Comparison of ENCODE assay signal across 8 mouse cellular contexts in the genomic region with DNA sequence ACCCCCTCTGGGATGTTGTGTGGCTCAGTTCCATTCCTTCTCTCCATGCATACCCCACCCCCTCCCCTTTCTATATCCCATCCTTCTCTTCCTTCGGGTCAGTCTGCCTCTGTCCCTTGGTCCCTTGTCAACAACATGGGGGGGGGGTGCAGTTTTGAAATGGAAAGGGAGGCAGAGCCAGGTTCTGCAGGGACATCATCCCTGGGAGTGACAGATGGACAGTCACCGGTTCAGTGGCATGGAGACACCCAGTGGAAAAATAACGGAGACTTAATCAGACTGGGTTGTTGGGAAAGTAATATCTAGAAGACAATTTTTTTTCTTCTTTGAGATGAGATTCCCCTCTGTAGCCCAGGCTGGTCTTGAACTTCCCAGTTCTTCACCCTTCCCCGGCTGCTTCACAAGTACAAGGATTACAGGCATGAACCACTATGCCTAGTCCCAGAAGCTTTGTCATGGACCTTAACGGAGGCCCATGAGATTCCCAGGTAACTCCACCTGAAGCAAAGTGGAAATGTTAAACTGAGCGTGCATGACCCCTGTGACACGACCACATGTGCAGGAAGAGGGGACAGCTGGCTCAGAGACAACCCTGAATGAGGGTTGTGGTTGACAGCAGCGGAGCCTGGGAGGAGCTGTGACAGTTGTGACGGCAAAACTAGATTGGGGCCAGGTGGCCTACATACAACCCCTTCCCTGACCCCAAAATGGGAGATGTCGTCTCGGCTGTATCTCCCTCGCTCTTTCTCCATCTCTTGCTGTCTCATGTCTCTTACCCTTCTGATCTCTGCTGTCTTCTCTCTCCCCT. TPM values are rescaled to one million over a fixed set of nuclear protein-coding genes. Genes with fewer than 3 reads are reported as not detected.
DNase-seq lines count a peak whose midpoint lies in the region; ATAC-seq and TF ChIP-seq lines count a peak whose summit lies in the region.

No protein-coding gene starts in this region.

- peak overlapping the region; percentile 80 for H3K4me3 ChIP-seq in heart, embryonic 13.5 days
- no peak overlapping the region for H3K4me3 ChIP-seq in ES-Bruce4 (ENCODE audit: low read depth, low read length)
- H3K4me3 ChIP-seq in forebrain, embryonic 16.5 days (replicated peaks; ENCODE audit: low read length), result peak overlapping the region; percentile 45
- peak overlapping the region; percentile 71 for H3K4me3 ChIP-seq in midbrain, embryonic 15.5 days

- peaks cover 60% of the 10 kb centered on the region for H3K4me1 ChIP-seq in heart, embryonic 13.5 days
- H3K4me1 ChIP-seq in ES-Bruce4 (ENCODE audit: control insufficient read depth, insufficient read depth, low read length), result peaks cover 1% of the 10 kb centered on the region
- peaks cover 60% of the 10 kb centered on the region for H3K4me1 ChIP-seq in forebrain, embryonic 16.5 days (replicated peaks; ENCODE audit: control insufficient read depth, insufficient read depth, low read length)
- H3K4me1 ChIP-seq in midbrain, embryonic 15.5 days, result peaks cover 58% of the 10 kb centered on the region

- peaks cover 10% of the 10 kb centered on the region for H3K36me3 ChIP-seq in heart, embryonic 13.5 days
- no peaks in the 10 kb centered on the region for H3K36me3 ChIP-seq in ES-Bruce4 (ENCODE audit: control insufficient read depth, insufficient read depth, low read length, poor library complexity, severe bottlenecking)
- no peaks in the 10 kb centered on the region for H3K36me3 ChIP-seq in forebrain, embryonic 16.5 days (ENCODE audit: control insufficient read depth, insufficient read depth)
- no peaks in the 10 kb centered on the region for H3K36me3 ChIP-seq in midbrain, embryonic 15.5 days (replicated peaks)

- WGBS in heart, embryonic 13.5 days, result 15% methylated on average over 12 of the region's 12 CpGs
- WGBS in forebrain, embryonic 16.5 days, result 24% methylated on average over 12 of the region's 12 CpGs
- WGBS in midbrain, embryonic 15.5 days, result 14% methylated on average over 12 of the region's 12 CpGs

- TF ChIP-seq POLR2A in ES-Bruce4 (IDR thresholded peaks at IDR 0.05; ENCODE audit: insufficient read depth, low read length), result no peak

- no peak overlapping the region for H3K27ac ChIP-seq in heart, embryonic 13.5 days (replicated peaks)
- no peak overlapping the region for H3K27ac ChIP-seq in ES-Bruce4 (ENCODE audit: insufficient read depth, low read length)
- H3K27ac ChIP-seq in forebrain, embryonic 16.5 days (ENCODE audit: low read length), result no peak overlapping the region; the same call in 1 of the 2 replicates
- H3K27ac ChIP-seq in midbrain, embryonic 15.5 days, result peak overlapping the region; percentile 95

- DNase-seq in heart, postnatal 14 days, result no peak
- DNase-seq in frontal cortex, postnatal 25 days (ENCODE audit: low spot score in 2 of 2), result no peak
- DNase-seq in left cerebral cortex, adult 8-10 months (ENCODE audit: low spot score in 2 of 2), result no peak
- DNase-seq in spleen, adult 18-20 months, result no peak

- ATAC-seq in heart, embryonic 13.5 days (ENCODE audit: extremely low read depth, insufficient number of reproducible peaks, low FRiP score, low TSS enrichment), result no peak
- ATAC-seq in forebrain, embryonic 16.5 days, result no peak
- ATAC-seq in midbrain, embryonic 15.5 days (replicated peaks), result no peak

- TF ChIP-seq EP300 in ES-Bruce4 (IDR thresholded peaks at IDR 0.05; ENCODE audit: insufficient read depth, low read depth, low read length), result no peak

- peaks cover 63% of the 10 kb centered on the region for H3K27me3 ChIP-seq in heart, embryonic 13.5 days (replicated peaks)
- H3K27me3 ChIP-seq in ES-Bruce4 (ENCODE audit: control insufficient read depth, insufficient read depth, low read length, poor library complexity, severe bottlenecking), result peaks cover 4% of the 10 kb centered on the region; the same call in 1 of the 2 replicates
- peaks cover 16% of the 10 kb centered on the region for H3K27me3 ChIP-seq in forebrain, embryonic 16.5 days (replicated peaks; ENCODE audit: control insufficient read depth, insufficient read depth, low read length)
- H3K27me3 ChIP-seq in midbrain, embryonic 15.5 days (replicated peaks), result peaks cover 3% of the 10 kb centered on the region; the same call in 1 of the 2 replicates

- intact Hi-C loops in heart, postnatal 14 days (cut with DNase I), result loop anchor here (2.0 to 10.0 kb wide), 2 partner anchors 13 to 85 kb away; no protein-coding TSS in a partner anchor

- no peaks in the 10 kb centered on the region for H3K9me3 ChIP-seq in heart, embryonic 13.5 days
- no peaks in the 10 kb centered on the region for H3K9me3 ChIP-seq in ES-Bruce4 (replicated peaks; ENCODE audit: control insufficient read depth, insufficient read depth, low read length, poor library complexity, severe bottlenecking)
- no peaks in the 10 kb centered on the region for H3K9me3 ChIP-seq in forebrain, embryonic 16.5 days (ENCODE audit: control insufficient read depth, low read length)
- no peaks in the 10 kb centered on the region for H3K9me3 ChIP-seq in midbrain, embryonic 15.5 days

- peak overlapping the region; percentile 90 for H3K9ac ChIP-seq in heart, embryonic 13.5 days
- peak overlapping the region; percentile 49; the same call in 1 of the 2 replicates for H3K9ac ChIP-seq in ES-Bruce4 (ENCODE audit: low read depth, poor library complexity, severe bottlenecking)
- H3K9ac ChIP-seq in forebrain, embryonic 16.5 days (replicated peaks; ENCODE audit: low read depth, low read length), result peak overlapping the region; percentile 54
- peak overlapping the region; percentile 63 for H3K9ac ChIP-seq in midbrain, embryonic 15.5 days

- peak overlapping the region; percentile 90 for H3K4me2 ChIP-seq in heart, embryonic 13.5 days
- H3K4me2 ChIP-seq in forebrain, embryonic 16.5 days (ENCODE audit: low read length), result peak overlapping the region; percentile 89
- peak overlapping the region; percentile 89 for H3K4me2 ChIP-seq in midbrain, embryonic 15.5 days

- TF ChIP-seq CTCF in ES-Bruce4 (IDR thresholded peaks at IDR 0.05; ENCODE audit: low read depth, low read length), result no peak

RNA-seq across cellular contexts. Expression of gene Prrt1, which starts 0.7 kb away (rescaled TPM):
- 0.15 and 0.31 TPM in 2 replicates for polyA plus RNA-seq in heart, embryonic 13.5 days (2015; fragmentation: Nextera tagmentation; extraction: Ambion mirVana)
- total RNA-seq in heart, postnatal 14 days (2021), result 1 to 10 TPM; 1.9 to 3.1 TPM
- not detected in 2 replicates for polyA plus RNA-seq in ES-Bruce4 (2011; ENCODE audit: insufficient read depth, insufficient read length, low read depth, missing spikeins)
- polyA plus RNA-seq in forebrain, embryonic 16.5 days (2015; fragmentation: Nextera tagmentation; extraction: Ambion mirVana), result 5.0 and 10.4 TPM in 2 replicates
- 10.7 and 10.8 TPM in 2 replicates for polyA plus RNA-seq in midbrain, embryonic 15.5 days (2015; fragmentation: Nextera tagmentation; extraction: Ambion mirVana)
- total RNA-seq in left cerebral cortex, adult 8-10 months (2022), result 100 to 1,000 TPM in 3 of 4 experiments, 10 to 100 TPM in 1; 90.1 to 149 (median 116) TPM

RNA-seq across cellular contexts. Expression of gene Ppt2, which starts 1.7 kb away (rescaled TPM):
- polyA plus RNA-seq in heart, embryonic 13.5 days (2015; fragmentation: Nextera tagmentation; extraction: Ambion mirVana), result 26.1 and 27.6 TPM in 2 replicates
- 10 to 100 TPM; 42.6 to 43.2 TPM for total RNA-seq in heart, postnatal 14 days (2021)
- polyA plus RNA-seq in ES-Bruce4 (2011; ENCODE audit: insufficient read depth, insufficient read length, low read depth, missing spikeins), result 26.7 and 29.2 TPM in 2 replicates
- 16.2 and 17.7 TPM in 2 replicates for polyA plus RNA-seq in forebrain, embryonic 16.5 days (2015; fragmentation: Nextera tagmentation; extraction: Ambion mirVana)
- 20.0 and 20.9 TPM in 2 replicates for polyA plus RNA-seq in midbrain, embryonic 15.5 days (2015; fragmentation: Nextera tagmentation; extraction: Ambion mirVana)
- total RNA-seq in left cerebral cortex, adult 8-10 months (2022), result 10 to 100 TPM; 38.1 to 48.6 (median 45.4) TPM

RNA-seq across cellular contexts. Expression of gene Egfl8, which starts 14.2 kb away (rescaled TPM):
- polyA plus RNA-seq in heart, embryonic 13.5 days (2015; fragmentation: Nextera tagmentation; extraction: Ambion mirVana), result 1.0 and 1.2 TPM in 2 replicates
- 1 to 10 TPM; 2.1 to 2.7 TPM for total RNA-seq in heart, postnatal 14 days (2021)
- 0.85 and 1.1 TPM in 2 replicates for polyA plus RNA-seq in ES-Bruce4 (2011; ENCODE audit: insufficient read depth, insufficient read length, low read depth, missing spikeins)
- polyA plus RNA-seq in forebrain, embryonic 16.5 days (2015; fragmentation: Nextera tagmentation; extraction: Ambion mirVana), result 7.0 and 7.5 TPM in 2 replicates
- 9.2 and 10.3 TPM in 2 replicates for polyA plus RNA-seq in midbrain, embryonic 15.5 days (2015; fragmentation: Nextera tagmentation; extraction: Ambion mirVana)
- total RNA-seq in left cerebral cortex, adult 8-10 months (2022), result 1 to 10 TPM; 3.0 to 4.9 (median 3.4) TPM

RNA-seq across cellular contexts. Expression of gene Fkbpl, which starts 14.6 kb away (rescaled TPM):
- 10.4 and 10.7 TPM in 2 replicates for polyA plus RNA-seq in heart, embryonic 13.5 days (2015; fragmentation: Nextera tagmentation; extraction: Ambion mirVana)
- 1 to 10 TPM; 8.2 to 8.3 TPM for total RNA-seq in heart, postnatal 14 days (2021)
- polyA plus RNA-seq in ES-Bruce4 (2011; ENCODE audit: insufficient read depth, insufficient read length, low read depth, missing spikeins), result 11.0 and 16.5 TPM in 2 replicates
- polyA plus RNA-seq in forebrain, embryonic 16.5 days (2015; fragmentation: Nextera tagmentation; extraction: Ambion mirVana), result 14.6 and 16.7 TPM in 2 replicates
- 14.6 and 16.0 TPM in 2 replicates for polyA plus RNA-seq in midbrain, embryonic 15.5 days (2015; fragmentation: Nextera tagmentation; extraction: Ambion mirVana)
- total RNA-seq in left cerebral cortex, adult 8-10 months (2022), result 10 to 100 TPM; 12.5 to 16.7 (median 14.8) TPM

RNA-seq across cellular contexts. Expression of gene Atf6b, which starts 16.9 kb away (rescaled TPM):
- 56.1 and 56.2 TPM in 2 replicates for polyA plus RNA-seq in heart, embryonic 13.5 days (2015; fragmentation: Nextera tagmentation; extraction: Ambion mirVana)
- total RNA-seq in heart, postnatal 14 days (2021), result 10 to 100 TPM; 18.0 to 19.0 TPM
- polyA plus RNA-seq in ES-Bruce4 (2011; ENCODE audit: insufficient read depth, insufficient read length, low read depth, missing spikeins), result 31.3 and 32.0 TPM in 2 replicates
- polyA plus RNA-seq in forebrain, embryonic 16.5 days (2015; fragmentation: Nextera tagmentation; extraction: Ambion mirVana), result 111 and 119 TPM in 2 replicates
- 123 and 125 TPM in 2 replicates for polyA plus RNA-seq in midbrain, embryonic 15.5 days (2015; fragmentation: Nextera tagmentation; extraction: Ambion mirVana)
- total RNA-seq in left cerebral cortex, adult 8-10 months (2022), result 10 to 100 TPM; 46.3 to 56.8 (median 53.7) TPM
